Mouse (Mus musculus) lung, postnatal 4 days (tissue): ENCODE results near the gene Znhit3.

Experiments
- DNase-seq, 2 experiments: peaks; one replicate each; pipeline ENCODE4 v3.0.0; 2021

The Znhit3 gene

GRCm38 (mm10) chr11:84873042-84873833, 42.9 kb downstream of the Znhit3 start:
- DNase-seq: no peak

DNA sequence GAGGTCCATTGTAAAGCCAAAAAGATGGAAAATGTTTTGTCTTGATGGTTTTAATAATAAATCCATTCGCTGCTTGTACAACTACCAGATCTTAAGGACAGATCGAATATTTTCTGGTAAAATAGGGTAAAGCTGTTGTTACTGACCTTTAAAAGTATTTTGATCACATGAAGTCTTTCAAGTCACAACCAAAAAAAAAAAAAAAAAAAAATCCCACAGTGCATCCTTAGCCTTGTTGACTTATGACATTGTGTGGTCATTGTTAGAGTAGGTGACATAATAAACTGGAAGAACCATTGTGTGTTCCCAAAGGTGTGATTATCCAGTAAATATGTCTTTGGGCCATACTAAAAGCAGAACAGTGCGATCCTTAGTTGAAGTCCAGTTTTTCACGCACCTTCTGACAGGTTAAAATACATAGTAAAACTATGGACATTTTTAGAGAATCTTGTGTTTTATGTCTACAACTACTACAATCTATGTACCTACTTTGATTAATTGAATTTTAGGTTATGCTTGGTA, 44.6 kb downstream of the Znhit3 start:
- DNase-seq: no peak

DNA sequence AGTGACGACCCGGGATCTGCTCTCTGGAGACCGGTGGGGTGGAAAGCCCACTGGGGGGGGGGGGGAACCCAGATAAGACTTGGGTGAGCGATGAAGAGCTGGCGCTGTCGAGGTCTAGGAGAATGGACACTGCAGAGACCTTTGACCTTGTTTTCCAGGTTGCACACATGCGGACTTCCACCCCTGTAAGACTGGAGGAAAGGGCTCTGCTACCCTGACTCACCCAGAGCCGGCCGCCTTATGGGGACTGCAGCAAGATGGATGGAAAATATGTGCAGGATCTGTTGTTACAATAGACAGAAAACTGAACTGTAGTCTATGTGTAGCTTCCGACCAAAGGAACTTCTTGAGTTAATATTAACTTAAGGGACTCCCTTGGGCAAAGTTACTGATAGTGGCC, 45.1 kb downstream of the Znhit3 start:
- DNase-seq: no peak

GRCm38 (mm10) chr11:84870337-84871043, 45.7 kb downstream of the Znhit3 start, which contains the start of gene Ggnbp2:
Gene Ggnbp2, minus strand, starts transcription at chr11:84870817.
- peak; percentile 94 to 96 for DNase-seq

GRCm38 (mm10) chr11:84869537-84870232, 46.5 kb downstream of the Znhit3 start:
- peak; percentile 97 to 98 for DNase-seq

DNA sequence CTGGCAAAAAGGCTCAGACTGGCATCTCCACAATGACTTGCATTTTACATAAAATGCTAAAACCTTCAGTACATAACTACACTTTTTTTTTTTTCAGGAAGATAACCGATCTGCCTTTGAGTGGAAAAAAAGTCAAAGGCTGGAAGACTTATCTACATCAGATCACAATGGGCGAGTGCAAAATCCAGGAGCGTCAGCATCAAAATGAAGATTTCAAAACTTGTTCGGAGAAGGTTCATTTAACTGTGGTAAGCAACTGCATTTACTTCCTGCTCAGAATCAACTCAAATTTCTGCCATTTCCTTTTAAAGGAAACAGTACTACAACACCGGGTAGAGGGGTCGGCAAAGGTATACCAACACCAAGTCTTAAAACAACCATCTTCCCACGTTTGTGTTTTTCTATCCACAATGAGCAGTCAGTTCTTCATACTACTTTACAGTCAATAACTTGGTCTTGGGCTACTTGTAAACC, 47.3 kb downstream of the Znhit3 start:
- DNase-seq: no peak

GRCm38 (mm10) chr11:84867586-84867985, 48.6 kb downstream of the Znhit3 start:
- no peak for DNase-seq

GRCm38 (mm10) chr11:84865268-84865667, 50.9 kb downstream of the Znhit3 start:
- no peak for DNase-seq
